Mouse (Mus musculus) liver, adult (tissue): Measurements from ENCODE around the gene Naif1.

Experiments used
- GATA4 ChIP-seq: IDR thresholded peaks from 2 replicates; pipeline ENCODE4 v1.6.1; 2014; ENCODE audit warnings: mild to moderate bottlenecking, low read length; ENCODE audit not compliant: insufficient replicate concordance

Naif1 gene

DNA sequence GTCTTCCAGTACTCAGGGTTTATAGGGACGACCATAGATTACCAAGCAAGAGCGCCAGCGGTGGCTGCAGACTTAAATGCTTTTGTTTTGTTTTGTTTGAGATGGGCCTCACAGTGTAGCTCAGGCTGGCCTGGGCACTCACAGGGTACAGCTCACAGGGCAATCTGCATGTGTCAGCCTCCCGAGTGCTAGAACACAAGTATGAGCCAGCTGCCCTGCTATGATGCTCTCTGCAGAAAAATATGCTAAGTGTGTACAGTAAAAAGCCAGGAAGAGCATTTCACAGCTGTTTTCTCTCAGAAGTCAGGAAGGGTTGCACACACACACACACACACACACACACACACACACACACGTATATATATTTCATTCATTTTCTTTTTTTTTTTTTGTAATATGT lies 50.2 kb downstream of the Naif1 start:
- no peak for TF ChIP-seq GATA4

DNA sequence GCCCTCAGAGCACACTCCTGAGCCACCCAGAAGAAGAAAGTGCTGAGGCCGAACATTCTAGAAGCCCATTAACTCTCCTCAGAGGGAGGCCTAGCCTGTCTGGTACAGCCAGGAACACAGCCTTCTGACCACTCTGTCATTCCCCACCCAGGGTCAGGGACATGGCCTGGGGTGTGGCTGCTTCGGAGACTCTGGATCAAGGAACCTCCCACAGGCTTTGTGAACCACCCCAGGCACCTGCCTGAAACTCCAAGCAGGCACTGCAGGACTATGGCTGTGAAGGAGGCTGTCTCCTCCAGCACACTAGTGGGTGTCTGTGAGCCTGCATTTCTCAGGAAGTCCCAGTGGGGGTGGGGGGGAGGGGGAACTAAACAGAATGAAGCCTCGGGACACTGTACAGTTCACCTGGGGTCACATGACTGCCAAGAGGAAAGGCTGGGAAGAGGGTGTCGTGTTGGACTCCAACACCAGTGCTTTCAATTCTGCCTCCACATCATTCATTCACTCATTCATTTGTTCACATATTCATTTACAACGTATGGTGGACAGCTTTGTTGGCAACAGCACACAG lies 51.6 kb downstream of the Naif1 start:
- TF ChIP-seq GATA4, result no peak

DNA sequence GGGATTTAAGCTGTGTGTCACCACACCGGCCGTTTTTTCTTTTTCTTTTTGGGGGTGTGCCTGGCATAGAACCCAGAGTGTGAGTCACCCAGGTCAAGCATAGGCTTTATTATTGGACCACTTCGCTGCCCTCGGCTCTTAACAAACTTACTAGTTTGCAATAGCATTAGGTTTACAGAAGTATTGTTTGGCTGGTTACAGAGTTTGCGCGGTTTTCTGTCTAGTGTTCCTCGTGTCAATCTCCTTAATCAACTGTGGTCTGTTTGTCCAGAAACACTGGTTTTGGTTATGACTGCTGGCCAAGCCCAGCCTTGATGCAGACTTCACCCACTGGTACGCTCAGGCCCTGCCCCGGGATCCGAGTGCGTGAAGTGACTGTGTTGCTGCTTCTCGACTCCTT lies 52.6 kb downstream of the Naif1 start:
- no peak for TF ChIP-seq GATA4

DNA sequence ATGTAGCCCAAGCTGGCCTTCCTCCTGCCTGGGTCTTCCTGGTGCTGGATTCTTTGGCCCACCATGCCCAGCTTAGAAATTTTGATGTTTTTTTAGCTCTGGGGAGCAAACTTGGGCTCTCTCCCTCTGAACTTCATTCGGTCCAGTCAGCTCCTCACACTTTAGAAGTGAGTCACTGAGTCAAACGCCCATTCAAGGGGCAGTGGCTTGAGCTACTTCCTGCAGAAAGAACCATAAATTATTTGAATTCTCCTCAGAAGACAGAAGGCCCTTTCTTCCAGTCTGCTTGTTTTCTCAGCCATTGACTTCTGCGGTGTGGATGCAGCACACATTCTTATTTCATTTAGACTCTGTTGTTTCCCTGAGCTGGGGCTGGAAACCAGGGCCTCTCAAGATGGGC lies 53.3 kb downstream of the Naif1 start:
- TF ChIP-seq GATA4, result no peak

DNA sequence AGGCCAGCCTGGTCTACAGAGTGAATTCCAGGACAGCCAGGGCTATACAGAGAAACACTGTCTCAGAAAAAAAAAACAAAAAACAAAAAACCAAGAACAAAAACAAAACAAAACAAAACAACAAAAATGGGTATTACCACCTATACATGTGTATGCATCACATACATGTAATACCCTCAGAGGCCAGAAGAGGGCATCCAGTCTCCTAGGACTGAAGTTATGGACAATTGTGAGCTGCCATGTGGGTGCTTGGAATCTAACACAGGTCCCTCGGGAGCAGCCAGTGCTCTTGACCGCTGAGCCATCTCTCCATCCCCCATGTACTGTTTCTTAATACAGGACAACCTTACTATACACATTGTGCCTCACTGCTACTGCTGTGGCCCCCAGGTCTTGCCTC lies 55.3 kb downstream of the Naif1 start:
- TF ChIP-seq GATA4, result no peak
